Mouse (Mus musculus) layer of hippocampus, adult 18-20 months (tissue): ENCODE data around the gene Slc35f2. TPM values are rescaled to one million over a fixed set of nuclear protein-coding genes. Genes with fewer than 3 reads are reported as not detected.

Experiments
- DNase-seq, 2 experiments: peaks; one replicate each; pipeline ENCODE4 v3.0.0; 2022; ENCODE audit warnings: low spot score in 2 of 2
- long read RNA-seq: library from polyadenylated mRNA; stranded (forward); transcript quantifications from one replicate; pipeline ENCODE4 v2.0.0, GENCODE M21; 2021
- total RNA-seq, 2 experiments: library from RNA; stranded (reverse); gene quantifications; 2 replicates each; pipeline ENCODE4 v1.2.3; 2021

Gene Slc35f2
- total RNA-seq, result 1 to 10 TPM; 5.0 TPM
- long read RNA-seq, partial matches to known transcripts, result 1 of 4 reads
- long read RNA-seq, other reads (novel, unspliced or antisense), result 0 of 4 reads

DNA sequence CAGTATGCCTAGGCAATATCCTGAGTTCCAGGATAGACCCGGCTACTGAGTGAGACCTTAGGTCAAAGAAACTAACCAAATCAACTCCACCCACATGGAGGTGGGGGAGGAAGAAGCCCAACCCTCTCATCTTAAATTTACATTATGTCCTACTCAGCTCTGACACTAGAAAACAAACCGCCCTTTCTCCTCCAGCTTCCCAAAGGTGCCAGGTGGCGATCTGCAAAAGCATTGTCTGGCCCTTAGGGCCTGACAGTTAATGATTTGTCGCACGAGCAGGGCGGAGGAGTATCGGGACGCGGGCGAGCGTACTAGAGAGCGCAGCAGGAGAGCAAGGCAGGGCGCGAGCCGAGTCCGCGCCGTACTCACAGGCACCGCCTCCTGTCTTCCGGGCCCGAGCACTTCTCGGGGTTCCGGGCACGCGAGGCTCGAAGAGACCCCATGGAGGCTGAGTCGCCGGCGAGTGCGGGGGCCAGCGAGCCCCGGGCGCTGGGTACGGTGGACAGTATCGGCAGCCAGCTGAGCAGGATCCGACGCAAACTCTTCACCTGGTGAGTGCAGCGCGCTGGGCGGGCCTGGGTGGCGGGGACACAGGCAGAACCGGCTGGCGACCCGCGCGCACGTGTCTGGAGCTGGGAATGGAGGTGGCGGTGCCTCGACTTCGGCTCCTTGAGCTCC, at the start of gene Slc35f2:
Gene Slc35f2 (plus strand): TSS at position 195 of the 678 bp plus-strand sequence.
- peak; percentile 18 to 56 for DNase-seq

- no peak for DNase-seq
Measured at GRCm38 (mm10) chr9:53740829-53741404, 30.4 kb upstream of the Slc35f2 start.

- DNase-seq, result no peak
Measured at GRCm38 (mm10) chr9:53750411-53750810, 20.9 kb upstream of the Slc35f2 start.

DNA sequence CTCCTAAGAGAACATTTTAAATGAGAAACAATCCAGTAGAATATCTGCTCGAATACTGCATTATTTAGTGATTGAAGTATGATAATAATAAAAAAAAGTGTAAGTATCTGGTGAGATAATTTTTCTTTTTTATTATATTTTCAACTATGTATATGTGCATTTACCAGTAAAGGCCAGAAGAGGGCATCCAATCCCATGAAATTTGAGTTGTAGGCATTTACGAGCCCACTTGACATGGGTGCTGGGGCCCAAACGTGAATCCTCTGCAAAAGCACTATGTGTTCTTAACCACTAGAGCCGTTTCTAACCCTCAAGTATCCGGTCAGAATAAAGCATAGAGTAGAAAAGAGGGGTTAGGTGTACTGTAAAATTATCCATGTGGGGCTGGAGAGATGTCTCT, 20.4 kb upstream of the Slc35f2 start:
- no peak for DNase-seq

- no peak for DNase-seq
Measured at GRCm38 (mm10) chr9:53754801-53755200, 16.5 kb upstream of the Slc35f2 start.

DNA sequence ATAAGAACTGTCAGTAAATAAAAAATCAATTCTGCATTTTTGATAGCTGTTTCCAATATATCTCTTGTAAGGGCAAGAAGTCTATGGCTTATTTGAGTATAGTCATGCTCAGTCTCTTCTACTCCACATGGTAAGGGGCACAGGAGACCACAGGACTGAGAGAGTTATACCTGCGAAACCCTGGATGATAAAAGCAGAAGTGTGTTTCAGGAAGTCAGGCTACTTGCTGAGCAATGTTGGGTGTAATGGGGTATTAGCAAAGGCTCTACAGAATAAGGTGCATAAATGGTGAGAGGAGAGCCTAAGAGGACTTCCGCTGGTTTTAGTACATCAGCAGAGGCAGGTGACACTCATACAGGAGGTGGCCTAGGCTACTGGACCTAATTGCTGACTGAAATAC, 13.2 kb upstream of the Slc35f2 start:
- no peak for DNase-seq

GRCm38 (mm10) chr9:53764697-53765096, 6.6 kb upstream of the Slc35f2 start:
- no peak for DNase-seq

- DNase-seq, result no peak
Measured at GRCm38 (mm10) chr9:53768486-53768885, 2.9 kb upstream of the Slc35f2 start.

DNA sequence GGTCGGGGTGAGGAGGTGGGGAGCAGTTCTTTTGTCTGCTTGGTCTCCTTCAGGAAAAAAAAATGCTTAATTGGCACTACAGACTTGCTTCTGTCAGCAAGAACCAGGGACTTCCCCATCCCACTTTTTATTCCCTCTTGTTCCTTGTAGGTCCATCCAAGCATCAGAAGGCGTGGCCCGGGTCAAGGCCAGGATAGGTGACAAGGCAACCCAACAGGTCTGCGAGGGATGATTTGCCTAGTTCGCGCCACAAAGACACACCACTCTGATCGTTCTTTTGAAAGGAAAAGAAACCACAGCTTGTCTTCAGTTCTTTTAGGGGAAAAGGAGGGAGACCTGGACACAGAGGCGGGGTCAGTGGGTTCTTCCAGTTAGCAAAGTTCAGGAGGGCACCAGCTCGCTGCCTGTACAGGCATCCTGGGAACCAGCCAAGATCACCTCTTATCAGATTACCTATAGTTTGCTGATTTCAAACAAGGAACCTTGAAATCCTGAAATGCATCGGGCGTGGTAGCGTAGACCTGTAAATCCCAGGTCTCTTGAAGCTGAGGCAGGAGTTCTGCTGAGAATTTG, 481 bp upstream of the Slc35f2 start:
- no peak for DNase-seq

- DNase-seq, result peak in 1 of 2 experiments; percentile 10
Measured at GRCm38 (mm10) chr9:53772121-53772561, 803 bp downstream of the Slc35f2 start.

GRCm38 (mm10) chr9:53775511-53775910, 4.2 kb downstream of the Slc35f2 start:
- no peak for DNase-seq

DNA sequence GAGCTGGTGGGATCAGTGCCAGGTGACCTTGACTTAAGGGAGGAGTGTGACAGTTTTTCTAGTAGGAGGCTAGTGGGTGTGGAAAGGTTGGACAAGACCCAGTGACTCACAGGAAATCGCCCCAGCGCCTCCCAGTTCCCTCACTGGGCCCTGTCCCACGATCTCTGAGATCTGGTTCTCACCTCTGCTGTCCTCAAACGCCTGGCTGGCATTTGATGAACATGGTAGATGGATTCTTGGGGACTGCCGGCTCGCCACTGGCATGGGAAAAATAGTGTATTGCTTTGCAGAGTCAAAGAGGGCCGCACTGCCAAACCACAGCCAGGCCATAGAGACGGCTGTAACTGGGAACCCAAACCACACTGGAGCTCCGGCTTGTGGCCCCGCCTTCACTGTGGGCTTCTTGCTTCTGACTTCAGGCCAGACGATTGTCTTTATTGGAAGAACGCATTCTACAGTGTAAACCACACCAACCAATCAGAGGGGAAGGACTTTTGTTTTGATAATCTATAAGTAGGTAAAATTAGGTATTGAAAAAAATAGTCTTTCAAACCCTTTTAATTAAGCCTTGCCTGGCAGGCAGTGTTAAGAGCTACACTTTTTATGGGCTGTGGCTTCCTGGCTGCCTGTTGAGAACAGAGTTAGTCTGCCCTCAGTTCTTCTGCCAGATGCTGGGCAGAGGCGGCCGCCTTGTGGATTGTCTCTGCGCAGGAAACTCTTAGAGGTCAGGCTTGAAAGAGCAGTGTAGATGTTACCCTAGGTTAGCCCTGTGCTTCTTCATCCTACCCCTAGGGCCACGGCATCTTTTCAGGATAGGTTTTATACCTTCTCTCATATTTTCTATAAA, 15.4 kb downstream of the Slc35f2 start:
- no peak for DNase-seq

DNA sequence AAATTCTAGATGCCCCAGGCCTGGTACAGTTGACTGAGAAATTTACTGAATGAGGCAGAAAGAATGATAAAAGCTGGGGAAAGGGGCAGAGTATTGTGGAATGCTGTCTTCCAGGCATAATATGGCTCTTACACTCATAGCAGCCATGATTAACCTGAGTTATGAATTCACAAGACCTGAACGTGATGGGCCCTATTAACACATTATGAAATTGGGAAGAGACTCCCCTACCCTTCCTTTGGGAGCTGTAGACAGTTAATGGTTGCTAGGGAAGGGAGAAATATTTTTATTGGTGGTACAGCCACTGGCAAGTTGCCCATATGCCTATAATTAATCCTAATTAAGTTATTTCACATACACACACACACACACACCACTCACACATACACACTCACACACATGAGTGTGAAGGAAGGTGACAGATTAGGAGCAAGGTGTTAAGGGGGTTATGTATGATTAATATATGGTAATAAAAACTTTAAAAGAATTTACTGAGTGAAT, 22.5 kb downstream of the Slc35f2 start:
- no peak for DNase-seq

GRCm38 (mm10) chr9:53794490-53794889, 23.2 kb downstream of the Slc35f2 start:
- DNase-seq, result no peak

- no peak for DNase-seq
Measured at GRCm38 (mm10) chr9:53795351-53795750, 24.0 kb downstream of the Slc35f2 start.

GRCm38 (mm10) chr9:53796386-53796785, 25.0 kb downstream of the Slc35f2 start:
- DNase-seq, result no peak

DNA sequence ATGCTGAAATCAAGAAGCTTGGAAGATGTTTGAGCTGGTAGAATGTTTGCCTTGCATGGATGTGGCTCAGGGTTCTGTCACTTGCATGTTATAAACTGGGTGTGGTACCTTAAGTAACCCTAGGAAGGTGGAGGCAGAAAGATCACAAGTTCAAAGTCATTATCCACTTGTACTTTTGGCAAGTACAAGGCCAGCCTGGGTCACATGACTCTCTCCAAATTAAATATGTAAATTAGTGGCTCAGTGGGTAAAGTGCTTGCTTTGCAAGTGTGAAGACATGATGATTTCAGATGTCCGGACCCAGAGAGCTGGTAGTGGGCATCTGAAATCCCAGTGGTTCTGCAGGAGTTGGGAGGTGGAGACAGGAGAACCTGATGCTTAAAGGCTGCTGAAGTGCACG, 25.8 kb downstream of the Slc35f2 start:
- DNase-seq, result no peak

DNA sequence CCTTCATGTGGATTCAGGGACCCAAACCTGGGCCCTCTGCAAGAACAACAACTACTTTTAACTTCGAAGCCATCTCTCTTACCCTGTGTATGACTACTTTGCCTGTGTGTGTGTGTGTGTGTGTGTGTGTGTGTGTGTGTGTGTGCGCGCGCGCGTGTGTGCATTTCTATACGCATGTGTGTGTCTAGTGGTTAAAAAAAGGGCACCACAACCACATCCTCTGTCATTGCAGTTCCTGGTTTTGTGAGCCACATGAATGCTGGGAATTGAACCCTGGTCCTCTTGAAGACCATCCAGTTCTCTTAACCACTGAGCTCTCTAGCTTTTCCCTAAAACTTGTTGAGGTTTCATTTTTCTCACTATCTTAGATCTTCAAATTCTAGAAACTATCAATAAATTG, 31.6 kb downstream of the Slc35f2 start:
- DNase-seq, result no peak

DNA sequence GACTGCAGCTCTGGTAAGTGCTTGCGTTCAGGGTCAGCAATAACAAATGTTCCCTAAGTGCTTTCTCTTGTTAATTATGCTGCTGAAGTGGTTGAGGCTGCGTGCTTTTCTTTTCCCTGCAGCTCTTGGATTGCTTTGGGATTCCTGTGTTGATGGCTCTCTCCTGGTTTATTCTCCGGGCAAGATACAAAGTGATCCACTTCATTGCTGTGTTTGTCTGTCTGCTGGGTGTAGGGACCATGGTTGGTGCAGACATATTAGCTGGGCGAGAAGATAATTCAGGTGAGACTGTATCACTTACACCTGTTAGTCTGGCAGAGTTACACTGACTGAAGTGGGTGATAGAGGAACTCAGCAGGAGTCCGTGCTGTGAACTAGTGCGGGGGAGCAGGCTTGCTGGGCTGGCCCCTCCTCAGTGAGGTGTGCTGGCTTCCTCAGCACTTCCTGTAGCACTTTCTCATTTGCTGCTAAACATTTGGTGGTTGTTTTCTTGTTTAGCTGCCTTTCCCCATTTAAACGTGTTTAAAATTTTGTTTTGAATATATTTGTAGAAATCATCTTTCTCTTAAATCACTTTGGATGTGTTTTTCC, 35.3 kb downstream of the Slc35f2 start:
- DNase-seq, result no peak

DNA sequence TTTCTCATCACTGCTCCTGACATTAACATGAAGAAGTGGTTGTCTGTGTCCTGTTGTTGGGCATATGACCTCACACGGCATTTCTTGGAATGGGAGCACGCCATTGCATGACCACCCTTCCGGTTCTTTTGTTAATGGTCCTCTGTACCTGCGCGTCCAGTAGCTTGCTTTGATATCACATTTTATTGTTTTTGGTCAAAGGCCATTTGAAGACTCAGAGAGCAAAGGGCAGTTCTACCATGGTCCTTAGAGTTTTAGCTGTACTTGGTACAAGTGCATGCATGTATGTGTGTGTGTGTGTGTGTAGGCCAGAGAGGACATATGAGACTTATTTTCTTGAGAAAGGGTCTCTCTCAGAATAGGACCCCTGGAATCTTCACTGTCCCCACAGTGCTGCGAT, 42.1 kb downstream of the Slc35f2 start:
- DNase-seq, result no peak

- peak in 1 of 2 experiments; percentile 71 for DNase-seq
Measured at GRCm38 (mm10) chr9:53818760-53819159, 47.4 kb downstream of the Slc35f2 start.
